Mouse (Mus musculus): ENCODE data around the gene Erc1.

DNA sequence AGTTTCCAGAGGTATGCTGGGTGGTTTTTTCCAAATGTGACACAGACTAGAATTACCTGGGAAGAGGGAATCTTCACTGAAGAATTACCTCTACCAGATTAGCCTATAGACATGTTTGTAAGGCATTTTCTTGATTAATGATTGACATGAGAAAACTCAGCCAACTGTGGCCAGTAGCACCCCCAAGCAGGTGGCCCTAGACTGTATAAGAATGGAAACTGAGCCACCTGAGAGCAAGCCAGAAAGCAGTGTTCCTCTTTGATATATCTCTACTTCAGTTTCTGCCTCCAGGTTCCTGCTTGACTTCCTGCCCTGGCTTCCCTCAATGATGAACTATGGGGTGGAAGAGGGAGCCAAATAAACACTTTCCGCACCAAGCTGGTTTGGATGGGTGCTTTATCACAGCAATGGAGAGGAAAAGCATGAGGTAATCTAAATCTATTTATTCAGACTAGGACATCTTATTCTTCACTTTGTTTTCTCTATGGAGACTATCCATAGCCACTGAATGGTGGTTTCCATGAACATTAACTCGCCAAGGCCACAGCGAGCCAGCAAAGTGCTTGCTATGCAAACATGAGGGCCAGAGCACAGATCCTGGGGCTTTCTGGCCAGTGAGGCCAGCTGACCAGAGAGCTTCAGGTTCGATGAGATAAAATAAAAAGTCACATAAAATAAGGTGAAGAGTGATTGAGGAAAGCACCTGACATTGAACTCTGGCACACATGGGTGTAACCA lies 109.2 kb downstream of the Erc1 start:
- TF ChIP-seq CTCF (IDR thresholded peaks at IDR 0.05; ENCODE audit: low read depth) (no peak), EP300 (IDR thresholded peaks at IDR 0.05; ENCODE audit: low read depth) (no peak)

Data from liver, postnatal 0 days (tissue).